Mouse (Mus musculus): ENCODE data around the gene Hs1bp3. TPM values are rescaled to one million over a fixed set of nuclear protein-coding genes. Genes with fewer than 3 reads are reported as not detected.
A peak's percentile ranks its signal among the peaks of the same experiment; 100 is the strongest.

Hs1bp3 gene
- polyA plus RNA-seq (2012; rRNA removed), result 15.4 and 15.7 TPM in 2 replicates

- Histone ChIP-seq H3K27ac (ENCODE audit: insufficient read depth, low read length) (peak within 1 kb of the TSS; percentile 79), H3K4me3 (ENCODE audit: insufficient read depth, low read length) (peak within 1 kb of the TSS; percentile 95), H3K4me1 (ENCODE audit: control insufficient read depth, insufficient read depth, low read length) (peaks cover 6% of the 10 kb centered on the region)
- peak; percentile 60; the same call in 1 of the 2 replicates for TF ChIP-seq POLR2A (IDR thresholded peaks at IDR 0.05; ENCODE audit: extremely low read depth, insufficient read depth, low read length)
- peak; percentile 74 for TF ChIP-seq CTCF (IDR thresholded peaks at IDR 0.05; ENCODE audit: extremely low read depth, insufficient read depth, low read length)
These were observed at the start of gene Hs1bp3 for GRCm38 (mm10) chr12:8313270-8313771. Gene Hs1bp3 (plus strand): TSS chr12:8313432.

GRCm38 (mm10) chr12:8266311-8266710 is 46.9 kb upstream of the Hs1bp3 start:
- H3K27ac ChIP-seq (ENCODE audit: insufficient read depth, low read length), result no peak overlapping the region
- H3K4me3 ChIP-seq (ENCODE audit: insufficient read depth, low read length), result no peak overlapping the region
- no peaks in the 10 kb centered on the region for H3K4me1 ChIP-seq (ENCODE audit: control insufficient read depth, insufficient read depth, low read length)
- TF ChIP-seq CTCF (IDR thresholded peaks at IDR 0.05; ENCODE audit: extremely low read depth, insufficient read depth, low read length) (no peak), POLR2A (IDR thresholded peaks at IDR 0.05; ENCODE audit: extremely low read depth, insufficient read depth, low read length) (no peak)

- Histone ChIP-seq H3K4me1 (ENCODE audit: control insufficient read depth, insufficient read depth, low read length) (no peaks in the 10 kb centered on the region), H3K4me3 (ENCODE audit: insufficient read depth, low read length) (no peak overlapping the region), H3K27ac (ENCODE audit: insufficient read depth, low read length) (no peak overlapping the region)
- no peak for TF ChIP-seq CTCF (IDR thresholded peaks at IDR 0.05; ENCODE audit: extremely low read depth, insufficient read depth, low read length)
- no peak for TF ChIP-seq POLR2A (IDR thresholded peaks at IDR 0.05; ENCODE audit: extremely low read depth, insufficient read depth, low read length)
These were observed 43.6 kb upstream of the Hs1bp3 start for GRCm38 (mm10) chr12:8269627-8270026.

DNA sequence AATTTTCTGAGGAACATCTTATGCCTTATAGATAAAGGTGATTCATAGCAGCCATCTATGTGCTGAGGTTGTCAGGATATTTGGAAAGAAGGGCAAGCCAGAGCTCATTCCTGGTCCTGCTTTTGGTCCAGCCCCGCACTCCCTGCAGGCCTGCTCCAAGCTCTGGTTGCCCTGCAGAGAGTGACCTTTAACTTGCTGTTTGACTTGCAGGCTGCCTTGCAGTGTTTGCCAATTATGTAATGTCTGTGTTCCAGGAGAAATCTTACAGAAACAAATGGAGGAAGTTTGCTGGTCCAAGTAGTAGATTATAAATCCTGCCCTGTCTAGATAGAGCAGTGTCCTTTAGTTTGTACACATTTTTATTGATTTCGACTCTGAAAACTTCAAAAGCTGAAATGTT is 41.8 kb upstream of the Hs1bp3 start:
- no peak overlapping the region for H3K27ac ChIP-seq (ENCODE audit: insufficient read depth, low read length)
- TF ChIP-seq CTCF (IDR thresholded peaks at IDR 0.05; ENCODE audit: extremely low read depth, insufficient read depth, low read length) (no peak), POLR2A (IDR thresholded peaks at IDR 0.05; ENCODE audit: extremely low read depth, insufficient read depth, low read length) (no peak)
- peaks cover 2% of the 10 kb centered on the region; the same call in 1 of the 2 replicates for H3K4me1 ChIP-seq (ENCODE audit: control insufficient read depth, insufficient read depth, low read length)
- no peak overlapping the region for H3K4me3 ChIP-seq (ENCODE audit: insufficient read depth, low read length)

DNA sequence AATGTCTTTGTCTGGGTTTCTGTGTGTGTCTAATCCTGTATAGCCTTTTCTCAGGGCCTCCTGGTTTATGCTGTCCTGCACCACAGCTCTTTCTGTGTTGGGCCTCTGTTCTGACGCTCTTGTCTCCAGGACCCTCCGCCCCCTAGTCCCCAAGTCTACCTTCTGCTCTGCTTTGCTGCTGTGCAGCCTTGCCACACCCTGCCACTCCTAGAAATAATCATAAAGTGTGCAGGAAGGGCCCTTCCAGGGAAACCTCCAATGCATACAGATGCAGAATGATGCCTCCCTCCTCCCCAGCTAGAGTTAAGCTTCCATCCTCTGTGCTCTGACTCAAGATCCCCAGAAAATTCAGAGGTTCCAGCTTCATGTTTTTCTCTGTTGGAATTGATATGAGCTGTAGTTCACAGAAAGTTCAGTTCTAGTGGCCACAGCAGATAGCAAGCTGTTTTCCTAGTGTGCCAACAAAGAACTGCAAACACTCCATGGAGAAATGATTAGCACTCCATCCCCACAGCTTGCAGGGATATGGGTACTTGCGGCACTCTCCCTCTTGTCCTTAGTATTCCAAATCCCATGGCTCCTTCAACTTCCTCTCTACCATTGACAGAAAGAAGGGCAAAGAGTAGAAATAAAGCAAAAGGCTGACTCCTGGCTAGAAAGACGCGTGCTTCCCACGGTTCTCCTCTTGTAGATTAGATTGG is 39.6 kb upstream of the Hs1bp3 start:
- TF ChIP-seq CTCF (IDR thresholded peaks at IDR 0.05; ENCODE audit: extremely low read depth, insufficient read depth, low read length) (no peak), POLR2A (IDR thresholded peaks at IDR 0.05; ENCODE audit: extremely low read depth, insufficient read depth, low read length) (no peak)
- Histone ChIP-seq H3K27ac (ENCODE audit: insufficient read depth, low read length) (no peak overlapping the region), H3K4me1 (ENCODE audit: control insufficient read depth, insufficient read depth, low read length) (peaks cover 2% of the 10 kb centered on the region; the same call in 1 of the 2 replicates), H3K4me3 (ENCODE audit: insufficient read depth, low read length) (no peak overlapping the region)

GRCm38 (mm10) chr12:8275424-8275823 is 37.8 kb upstream of the Hs1bp3 start:
- Histone ChIP-seq H3K4me1 (ENCODE audit: control insufficient read depth, insufficient read depth, low read length) (peaks cover 2% of the 10 kb centered on the region; the same call in 1 of the 2 replicates), H3K27ac (ENCODE audit: insufficient read depth, low read length) (no peak overlapping the region), H3K4me3 (ENCODE audit: insufficient read depth, low read length) (no peak overlapping the region)
- no peak for TF ChIP-seq CTCF (IDR thresholded peaks at IDR 0.05; ENCODE audit: extremely low read depth, insufficient read depth, low read length)
- TF ChIP-seq POLR2A (IDR thresholded peaks at IDR 0.05; ENCODE audit: extremely low read depth, insufficient read depth, low read length), result no peak

- Histone ChIP-seq H3K4me3 (ENCODE audit: insufficient read depth, low read length) (no peak overlapping the region), H3K27ac (ENCODE audit: insufficient read depth, low read length) (no peak overlapping the region), H3K4me1 (ENCODE audit: control insufficient read depth, insufficient read depth, low read length) (no peaks in the 10 kb centered on the region)
- no peak for TF ChIP-seq POLR2A (IDR thresholded peaks at IDR 0.05; ENCODE audit: extremely low read depth, insufficient read depth, low read length)
- TF ChIP-seq CTCF (IDR thresholded peaks at IDR 0.05; ENCODE audit: extremely low read depth, insufficient read depth, low read length), result no peak
These were observed 31.8 kb upstream of the Hs1bp3 start for GRCm38 (mm10) chr12:8281225-8282017.

DNA sequence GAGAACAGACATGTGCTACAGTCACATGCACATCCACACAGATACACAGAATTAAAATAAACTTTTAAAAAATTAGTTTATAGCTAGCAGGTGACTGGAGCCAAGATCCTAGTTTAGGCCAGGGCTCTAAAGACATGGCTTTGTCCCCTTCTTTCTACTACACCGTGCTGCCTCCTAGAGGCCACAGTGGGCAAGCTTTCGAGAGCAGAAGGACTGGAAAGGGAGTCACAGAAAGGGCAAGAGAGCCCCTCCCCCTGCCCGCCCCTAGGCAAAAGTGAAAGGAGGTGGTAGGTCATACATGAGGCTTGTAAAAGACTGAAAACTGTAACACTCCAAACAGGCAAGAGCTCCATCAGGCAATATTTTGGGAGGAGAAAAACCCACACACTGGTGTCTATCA is 25.3 kb upstream of the Hs1bp3 start:
- TF ChIP-seq POLR2A (IDR thresholded peaks at IDR 0.05; ENCODE audit: extremely low read depth, insufficient read depth, low read length) (no peak), CTCF (IDR thresholded peaks at IDR 0.05; ENCODE audit: extremely low read depth, insufficient read depth, low read length) (no peak)
- H3K4me3 ChIP-seq (ENCODE audit: insufficient read depth, low read length), result no peak overlapping the region
- H3K27ac ChIP-seq (ENCODE audit: insufficient read depth, low read length), result no peak overlapping the region
- H3K4me1 ChIP-seq (ENCODE audit: control insufficient read depth, insufficient read depth, low read length), result no peaks in the 10 kb centered on the region

GRCm38 (mm10) chr12:8289099-8289498 is 24.1 kb upstream of the Hs1bp3 start:
- Histone ChIP-seq H3K4me1 (ENCODE audit: control insufficient read depth, insufficient read depth, low read length) (no peaks in the 10 kb centered on the region), H3K4me3 (ENCODE audit: insufficient read depth, low read length) (no peak overlapping the region), H3K27ac (ENCODE audit: insufficient read depth, low read length) (no peak overlapping the region)
- TF ChIP-seq CTCF (IDR thresholded peaks at IDR 0.05; ENCODE audit: extremely low read depth, insufficient read depth, low read length) (no peak), POLR2A (IDR thresholded peaks at IDR 0.05; ENCODE audit: extremely low read depth, insufficient read depth, low read length) (no peak)

Data from cortical plate, adult 2 months (tissue).